Mouse (Mus musculus): ENCODE measurements around the gene Recql. TPM values are rescaled to one million over a fixed set of nuclear protein-coding genes. Genes with fewer than 3 reads are reported as not detected.

The Recql gene
- polyA plus RNA-seq, 1 experiment from 2014 or later, result 16.2 TPM

DNA sequence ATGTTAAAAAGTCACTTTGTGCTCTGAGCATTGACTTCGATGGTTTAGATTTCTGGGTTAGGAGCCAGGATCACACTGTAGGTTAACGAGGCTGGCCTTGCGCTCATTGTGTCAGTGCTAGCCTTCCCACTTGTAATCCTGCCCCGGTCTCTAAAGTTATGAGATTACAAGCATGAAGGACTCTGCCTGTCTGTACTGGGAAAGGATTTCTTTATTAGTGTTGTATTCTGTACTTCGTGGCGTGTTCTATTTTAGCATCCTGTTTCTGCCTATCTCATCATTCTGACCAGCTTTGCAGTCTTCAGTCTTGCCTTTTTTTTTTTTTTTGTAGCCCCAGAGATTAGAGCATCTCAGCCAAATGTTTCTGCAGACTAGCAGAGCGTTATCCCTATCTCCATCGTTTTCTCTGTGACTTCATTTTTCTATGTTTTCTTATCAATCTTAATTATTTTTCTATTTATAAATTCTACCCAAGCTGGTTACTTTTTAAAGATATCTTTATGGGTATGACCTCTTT, 926 bp upstream of the Recql start:
- peak overlapping the region; percentile 88 for H3K9ac ChIP-seq
- no peak overlapping the region for H3K27ac ChIP-seq
- peak overlapping the region; percentile 65 for H3K4me2 ChIP-seq
- H3K4me1 ChIP-seq (replicated peaks), result peaks cover 16% of the 10 kb centered on the region
- H3K27me3 ChIP-seq, result no peaks in the 10 kb centered on the region
- WGBS, result 10% methylated on average over 8 of the region's 8 CpGs
- peak overlapping the region; percentile 87 for H3K4me3 ChIP-seq
- no peaks in the 10 kb centered on the region for H3K9me3 ChIP-seq (replicated peaks)
- no peak for ATAC-seq (replicated peaks; ENCODE audit: insufficient number of reproducible peaks, insufficient read depth, low FRiP score, low read depth)
- H3K36me3 ChIP-seq, result peaks cover 1% of the 10 kb centered on the region

DNA sequence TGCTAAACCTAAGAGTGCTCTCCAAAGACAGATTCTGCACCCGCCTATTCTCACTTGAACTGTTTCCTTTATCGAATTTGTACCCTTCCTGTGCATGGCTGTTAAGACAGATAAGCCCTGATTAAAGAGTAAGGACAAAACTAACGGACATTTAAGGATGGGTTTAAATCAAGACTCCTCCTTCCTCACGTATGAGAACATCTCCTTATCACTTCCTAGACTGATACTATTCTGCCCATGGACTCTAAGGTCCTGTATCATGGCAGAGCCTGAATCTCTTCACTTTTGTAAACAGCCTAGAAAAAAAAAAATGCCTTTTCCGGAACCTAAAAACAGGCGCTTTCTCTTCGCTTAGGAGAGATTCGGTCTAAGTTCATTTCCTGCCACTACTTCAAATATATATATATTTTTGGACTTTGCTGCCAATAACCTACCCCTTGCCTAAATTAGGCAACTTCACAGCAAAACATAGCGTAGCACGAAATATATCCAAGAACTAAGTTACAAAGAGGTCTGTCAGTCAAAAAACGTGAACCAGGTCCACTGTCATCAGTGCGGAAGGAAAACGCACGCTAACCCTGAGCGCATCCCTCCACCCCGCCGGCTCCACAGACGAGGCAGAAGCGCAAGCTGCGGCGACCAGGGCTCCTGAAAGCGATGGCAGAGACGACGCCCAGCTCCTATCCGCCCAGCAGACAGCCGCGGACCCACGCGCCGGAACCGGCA, 439 bp downstream of the Recql start:
- 4% methylated on average over 31 of the region's 31 CpGs for WGBS
- ATAC-seq (replicated peaks; ENCODE audit: insufficient number of reproducible peaks, insufficient read depth, low FRiP score, low read depth), result peak; percentile 60; the same call in 1 of the 2 replicates
- peaks cover 15% of the 10 kb centered on the region for H3K4me1 ChIP-seq (replicated peaks)
- H3K36me3 ChIP-seq, result no peaks in the 10 kb centered on the region
- H3K9me3 ChIP-seq (replicated peaks), result no peaks in the 10 kb centered on the region
- H3K9ac ChIP-seq, result peak overlapping the region; percentile 67
- peak overlapping the region; percentile 87 for H3K4me3 ChIP-seq
- no peaks in the 10 kb centered on the region for H3K27me3 ChIP-seq
- H3K27ac ChIP-seq, result no peak overlapping the region
- peak overlapping the region; percentile 77 for H3K4me2 ChIP-seq

DNA sequence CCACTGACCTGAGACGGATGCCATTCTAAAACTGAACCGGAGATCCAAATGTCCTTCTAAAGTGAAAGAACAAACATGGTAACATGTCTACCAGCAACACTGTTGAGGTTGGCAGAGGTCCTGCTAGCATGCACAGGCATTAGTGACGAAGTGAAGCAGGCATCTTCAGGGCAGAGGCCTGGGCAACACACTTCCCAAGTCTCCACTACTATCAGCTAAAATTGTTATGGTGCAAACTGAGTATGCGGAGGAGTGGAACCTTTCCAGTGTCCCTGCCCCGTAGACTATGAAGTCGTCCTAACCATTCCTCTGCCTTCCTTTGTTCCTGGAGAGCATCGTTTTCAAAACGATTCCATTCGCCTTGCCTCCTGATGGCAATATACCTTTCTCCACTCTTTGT, 2.4 kb downstream of the Recql start:
- ATAC-seq (replicated peaks; ENCODE audit: insufficient number of reproducible peaks, insufficient read depth, low FRiP score, low read depth), result no peak
- H3K27ac ChIP-seq, result no peak overlapping the region
- no peak overlapping the region for H3K4me3 ChIP-seq
- H3K9ac ChIP-seq, result no peak overlapping the region
- no peaks in the 10 kb centered on the region for H3K36me3 ChIP-seq
- 90% methylated on average over 9 of the region's 9 CpGs for WGBS
- peaks cover 14% of the 10 kb centered on the region for H3K4me1 ChIP-seq (replicated peaks)
- no peak overlapping the region for H3K4me2 ChIP-seq
- H3K27me3 ChIP-seq, result no peaks in the 10 kb centered on the region
- no peaks in the 10 kb centered on the region for H3K9me3 ChIP-seq (replicated peaks)

DNA sequence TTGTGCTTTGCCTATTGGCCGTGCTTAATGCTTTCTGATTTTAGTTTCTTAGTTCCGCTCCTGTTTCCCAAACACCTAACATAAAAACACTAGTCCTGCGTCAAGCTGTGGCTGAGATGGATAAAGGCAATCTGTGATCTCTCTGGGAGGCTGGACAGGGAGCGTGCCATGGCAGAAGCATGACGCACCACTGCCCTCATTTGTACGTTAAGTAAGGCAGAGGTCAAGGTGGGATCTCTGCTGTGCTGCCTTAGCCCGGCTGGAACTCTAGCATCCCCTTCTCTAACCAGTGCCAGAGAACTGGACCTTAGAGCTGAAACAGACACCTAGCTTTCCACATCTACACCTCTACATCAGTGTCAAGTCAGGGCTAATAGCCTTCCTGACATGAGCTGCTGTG, 5.3 kb downstream of the Recql start:
- 85% methylated on average over 7 of the region's 7 CpGs for WGBS

DNA sequence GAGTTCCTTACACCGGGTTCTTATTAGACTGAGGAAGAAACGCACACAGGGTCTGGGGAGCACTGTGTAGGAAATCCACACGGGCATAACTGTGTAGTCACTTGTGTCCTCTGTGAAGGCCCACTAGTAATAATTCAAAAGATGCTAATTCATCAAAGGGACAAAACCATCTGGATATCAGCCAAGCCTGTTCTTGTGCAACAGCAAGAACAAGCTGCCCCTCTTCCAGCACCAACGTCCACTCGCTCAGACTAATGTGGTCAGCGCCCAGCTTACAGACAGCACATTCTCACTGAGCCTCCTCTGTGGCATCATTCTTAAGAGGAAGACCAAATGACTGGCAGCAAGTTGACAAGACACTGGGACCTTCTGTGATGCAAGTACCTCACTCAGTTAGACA, 6.9 kb downstream of the Recql start:
- no peak; the same call in 1 of the 2 replicates for ATAC-seq (replicated peaks; ENCODE audit: insufficient number of reproducible peaks, insufficient read depth, low FRiP score, low read depth)

More for the DNA sequence above, 5.3 kb downstream of the Recql start:
- Histone ChIP-seq H3K4me2 (no peak overlapping the region), H3K27ac (no peak overlapping the region), H3K4me3 (no peak overlapping the region), H3K9me3 (replicated peaks) (no peaks in the 10 kb centered on the region), H3K9ac (no peak overlapping the region), H3K27me3 (no peaks in the 10 kb centered on the region), H3K4me1 (replicated peaks) (peaks cover 6% of the 10 kb centered on the region), H3K36me3 (peaks cover 2% of the 10 kb centered on the region)
- no peak for ATAC-seq (replicated peaks; ENCODE audit: insufficient number of reproducible peaks, insufficient read depth, low FRiP score, low read depth)

DNA sequence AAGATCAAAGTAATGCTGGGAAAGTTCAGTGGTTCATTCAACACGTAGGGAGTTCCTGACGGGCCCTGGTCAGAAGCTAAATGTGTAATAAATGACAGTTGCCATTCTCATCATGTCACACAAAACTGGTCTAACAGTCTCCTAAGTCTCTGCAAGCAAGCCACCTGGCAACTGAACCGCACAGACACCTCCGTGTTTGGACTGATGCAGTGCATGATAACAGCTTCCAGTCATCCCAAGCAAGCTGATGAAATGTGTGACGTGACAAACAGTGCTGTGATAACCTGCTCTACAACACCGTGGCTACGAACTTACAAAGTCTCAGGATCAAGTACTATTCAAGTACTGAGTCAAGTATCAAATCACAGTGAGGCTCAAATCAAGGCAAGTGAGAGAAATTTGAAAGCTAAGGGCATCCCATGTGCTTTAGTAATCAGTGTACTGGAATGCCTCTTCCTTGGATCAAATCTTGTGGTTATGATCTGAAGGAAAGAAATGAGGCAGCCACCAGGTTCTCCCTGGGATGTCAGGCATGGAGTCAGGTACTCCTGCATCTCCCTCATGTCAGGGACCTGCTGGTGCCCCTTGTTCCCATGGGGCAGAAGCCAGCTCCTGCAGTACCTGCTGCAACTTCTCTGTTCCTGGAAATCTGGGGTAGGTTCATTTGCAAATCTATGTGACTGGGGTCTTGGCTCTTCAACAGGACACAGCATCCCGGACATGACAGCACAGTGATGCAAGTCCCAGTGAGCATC, 8.1 kb downstream of the Recql start:
- WGBS, result 75% methylated on average over 8 of the region's 8 CpGs

More for the DNA sequence above, 6.9 kb downstream of the Recql start:
- Histone ChIP-seq H3K9me3 (replicated peaks) (no peaks in the 10 kb centered on the region), H3K27ac (no peak overlapping the region), H3K4me3 (no peak overlapping the region), H3K4me1 (replicated peaks) (no peaks in the 10 kb centered on the region), H3K36me3 (peaks cover 8% of the 10 kb centered on the region), H3K27me3 (no peaks in the 10 kb centered on the region), H3K4me2 (no peak overlapping the region), H3K9ac (no peak overlapping the region)
- WGBS, result 91% methylated on average over 6 of the region's 6 CpGs

DNA sequence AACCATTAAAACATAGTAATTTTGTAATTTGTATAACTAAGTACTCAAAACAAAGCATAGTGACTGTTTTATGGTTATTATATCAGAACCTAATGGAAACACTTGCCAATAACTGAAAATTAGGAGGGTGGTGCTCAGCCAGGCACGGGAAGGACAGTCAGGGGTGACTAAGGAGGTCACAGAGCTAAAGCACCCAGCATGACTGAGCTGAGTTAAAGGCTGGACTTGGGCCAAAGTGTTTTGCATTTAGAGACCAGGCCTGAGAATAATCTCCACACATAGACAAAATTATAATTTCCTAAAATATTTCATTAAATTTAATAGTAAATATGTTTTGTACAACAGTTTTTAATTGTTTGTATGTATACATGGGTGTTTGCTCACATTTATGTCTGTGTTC, 9.8 kb downstream of the Recql start:
- H3K4me1 ChIP-seq (replicated peaks), result no peaks in the 10 kb centered on the region
- H3K4me2 ChIP-seq, result no peak overlapping the region
- H3K9ac ChIP-seq, result no peak overlapping the region
- no peak for ATAC-seq (replicated peaks; ENCODE audit: insufficient number of reproducible peaks, insufficient read depth, low FRiP score, low read depth)
- peaks cover 13% of the 10 kb centered on the region for H3K36me3 ChIP-seq
- WGBS, result 63% methylated on average over 1 of the region's 1 CpGs
- H3K27me3 ChIP-seq, result no peaks in the 10 kb centered on the region
- H3K27ac ChIP-seq, result no peak overlapping the region
- no peak overlapping the region for H3K4me3 ChIP-seq
- no peaks in the 10 kb centered on the region for H3K9me3 ChIP-seq (replicated peaks)

More for the DNA sequence above, 8.1 kb downstream of the Recql start:
- no peaks in the 10 kb centered on the region for H3K4me1 ChIP-seq (replicated peaks)
- no peak overlapping the region for H3K9ac ChIP-seq
- no peak overlapping the region for H3K4me2 ChIP-seq
- H3K9me3 ChIP-seq (replicated peaks), result no peaks in the 10 kb centered on the region
- no peaks in the 10 kb centered on the region for H3K27me3 ChIP-seq
- no peak overlapping the region for H3K27ac ChIP-seq
- no peak for ATAC-seq (replicated peaks; ENCODE audit: insufficient number of reproducible peaks, insufficient read depth, low FRiP score, low read depth)
- no peak overlapping the region for H3K4me3 ChIP-seq
- peaks cover 8% of the 10 kb centered on the region for H3K36me3 ChIP-seq

DNA sequence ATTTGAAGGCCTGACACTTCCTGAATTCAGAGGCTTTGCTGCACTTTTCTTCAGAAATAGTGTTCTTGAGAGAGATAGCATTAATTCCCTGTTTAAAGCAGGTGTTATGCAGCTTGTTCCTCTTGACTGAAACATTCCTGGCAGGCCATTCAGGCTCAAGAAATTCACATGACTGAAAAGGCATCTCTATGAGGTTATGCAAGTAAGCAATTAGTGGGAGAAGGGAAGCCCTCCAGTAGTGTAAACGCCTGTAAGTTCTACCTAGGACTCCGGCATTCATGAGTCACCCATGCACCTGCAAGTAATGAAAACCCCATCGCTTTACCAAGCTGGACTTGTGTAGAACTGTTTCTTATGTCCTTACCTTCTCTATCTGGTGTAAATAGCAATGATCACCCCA, 17.3 kb downstream of the Recql start:
- H3K4me1 ChIP-seq (replicated peaks), result no peaks in the 10 kb centered on the region
- no peak for ATAC-seq (replicated peaks; ENCODE audit: insufficient number of reproducible peaks, insufficient read depth, low FRiP score, low read depth)
- WGBS, result 86% methylated on average over 3 of the region's 3 CpGs
- H3K4me2 ChIP-seq, result no peak overlapping the region
- H3K36me3 ChIP-seq, result peaks cover 35% of the 10 kb centered on the region
- no peak overlapping the region for H3K9ac ChIP-seq
- H3K9me3 ChIP-seq (replicated peaks), result no peaks in the 10 kb centered on the region
- H3K4me3 ChIP-seq, result no peak overlapping the region
- no peaks in the 10 kb centered on the region for H3K27me3 ChIP-seq
- H3K27ac ChIP-seq, result no peak overlapping the region

DNA sequence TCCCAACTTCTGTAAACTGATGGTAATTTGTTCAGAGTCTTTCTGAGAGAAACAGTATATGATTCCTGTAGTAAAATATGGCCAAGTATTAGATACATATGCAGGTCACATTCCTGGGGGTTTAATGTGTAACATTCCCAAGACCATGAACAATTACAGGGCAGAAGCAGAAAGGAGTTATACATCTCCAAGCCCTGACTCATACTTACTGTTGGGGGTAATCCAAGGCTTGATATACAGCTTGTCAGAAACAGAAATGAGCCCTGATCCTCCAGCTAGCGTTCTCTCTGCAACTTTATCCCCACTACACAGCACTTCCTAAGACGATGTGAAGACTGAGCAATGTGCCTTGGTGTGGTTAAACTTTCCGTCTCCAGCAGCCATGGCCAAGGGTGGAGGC, 19.3 kb downstream of the Recql start:
- no peak overlapping the region for H3K4me2 ChIP-seq
- no peak overlapping the region for H3K4me3 ChIP-seq
- ATAC-seq (replicated peaks; ENCODE audit: insufficient number of reproducible peaks, insufficient read depth, low FRiP score, low read depth), result no peak
- H3K27me3 ChIP-seq, result no peaks in the 10 kb centered on the region
- H3K36me3 ChIP-seq, result peaks cover 46% of the 10 kb centered on the region
- no peaks in the 10 kb centered on the region for H3K9me3 ChIP-seq (replicated peaks)
- 94% methylated on average over 3 of the region's 3 CpGs for WGBS
- no peak overlapping the region for H3K27ac ChIP-seq
- H3K4me1 ChIP-seq (replicated peaks), result no peaks in the 10 kb centered on the region
- no peak overlapping the region for H3K9ac ChIP-seq

DNA sequence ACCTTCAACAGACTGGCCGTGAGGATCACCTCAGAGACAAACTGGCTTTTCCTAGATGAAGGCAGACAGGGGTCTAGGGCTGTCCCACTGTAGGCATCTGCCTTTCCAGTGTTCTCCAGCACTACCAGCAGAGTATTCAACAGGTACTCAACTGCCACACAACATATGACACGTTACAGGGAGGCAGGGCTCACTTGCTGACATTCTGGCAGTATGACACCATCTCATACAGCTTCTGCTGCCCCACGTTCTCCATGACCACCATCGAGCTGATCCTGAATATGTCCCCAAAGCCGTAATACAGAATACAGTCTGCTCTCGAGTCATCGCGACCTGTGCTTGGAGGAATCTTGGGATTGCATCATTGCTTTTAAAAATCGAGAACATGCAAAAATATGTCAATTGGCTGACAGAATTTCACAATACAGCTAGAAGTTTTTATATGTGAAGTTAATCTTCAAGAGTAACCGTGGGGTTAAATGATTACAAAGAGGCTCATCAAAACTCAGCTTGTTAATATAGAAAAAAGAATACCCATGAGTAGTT, 20.3 kb downstream of the Recql start:
- Histone ChIP-seq H3K4me2 (no peak overlapping the region), H3K9me3 (replicated peaks) (no peaks in the 10 kb centered on the region), H3K36me3 (peaks cover 46% of the 10 kb centered on the region), H3K4me3 (no peak overlapping the region), H3K27ac (no peak overlapping the region), H3K9ac (no peak overlapping the region), H3K27me3 (no peaks in the 10 kb centered on the region), H3K4me1 (replicated peaks) (no peaks in the 10 kb centered on the region)
- no peak for ATAC-seq (replicated peaks; ENCODE audit: insufficient number of reproducible peaks, insufficient read depth, low FRiP score, low read depth)
- WGBS, result 84% methylated on average over 10 of the region's 10 CpGs

DNA sequence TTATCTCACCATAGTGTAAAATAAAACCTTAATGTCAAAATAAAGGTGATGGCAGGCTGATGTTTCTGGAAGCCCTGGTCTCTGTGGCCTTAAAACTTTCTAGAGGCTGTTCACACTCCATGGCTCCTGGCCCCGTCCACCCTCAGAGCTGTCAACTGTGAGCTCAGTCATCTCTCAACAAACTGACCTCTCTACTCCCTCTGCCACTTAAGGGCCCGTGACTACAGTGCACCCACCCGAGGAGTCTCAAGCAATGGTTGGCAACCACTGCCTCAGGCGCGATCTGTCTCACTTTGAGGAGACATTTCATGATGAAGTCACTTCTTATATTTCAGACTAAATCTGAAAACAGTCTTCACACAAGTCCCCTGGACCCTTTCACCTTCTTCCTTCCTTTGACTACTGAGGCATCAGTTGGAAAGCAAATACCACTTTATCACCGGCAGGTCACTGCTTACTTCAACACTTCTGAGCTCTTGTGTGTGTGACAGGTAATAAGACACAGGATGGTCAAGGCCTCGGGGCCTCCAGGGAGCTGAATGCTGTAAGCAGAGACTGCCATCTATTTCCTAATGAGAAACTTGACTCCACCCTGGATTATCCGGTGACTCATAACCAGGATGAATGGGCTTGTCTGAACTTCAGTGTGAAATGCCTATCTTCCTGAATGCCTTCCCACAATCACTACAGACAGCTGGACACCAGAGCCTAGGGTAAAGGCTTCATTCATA, 21.0 kb downstream of the Recql start:
- H3K4me3 ChIP-seq, result no peak overlapping the region
- H3K9ac ChIP-seq, result no peak overlapping the region
- no peak for ATAC-seq (replicated peaks; ENCODE audit: insufficient number of reproducible peaks, insufficient read depth, low FRiP score, low read depth)
- H3K27ac ChIP-seq, result no peak overlapping the region
- no peak overlapping the region for H3K4me2 ChIP-seq
- H3K9me3 ChIP-seq (replicated peaks), result no peaks in the 10 kb centered on the region
- 76% methylated on average over 8 of the region's 8 CpGs for WGBS
- peaks cover 49% of the 10 kb centered on the region for H3K36me3 ChIP-seq
- H3K4me1 ChIP-seq (replicated peaks), result no peaks in the 10 kb centered on the region
- H3K27me3 ChIP-seq, result no peaks in the 10 kb centered on the region

Measured in heart, embryonic 15.5 days (tissue).